ENCODE assay signal across 29 mouse cellular contexts in the genomic region with DNA sequence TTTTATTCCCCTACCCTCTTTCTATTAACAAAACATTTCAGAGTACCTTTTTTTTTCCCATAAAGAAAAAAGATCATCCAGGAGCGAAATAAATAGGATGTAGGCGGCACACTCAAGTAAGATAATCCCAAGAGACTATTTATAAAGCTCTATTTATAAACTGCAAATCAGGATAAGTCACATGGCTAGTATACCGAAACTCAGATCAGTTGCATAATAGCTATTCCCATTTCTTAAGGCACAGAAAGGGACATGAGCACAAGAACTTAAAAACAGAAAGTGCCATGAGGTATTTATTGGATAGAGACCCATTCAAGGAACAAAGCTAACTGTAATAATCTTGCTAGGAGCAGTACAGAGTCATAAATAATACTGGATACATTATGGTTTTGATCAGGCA. TPM values are rescaled to one million over a fixed set of nuclear protein-coding genes. Genes with fewer than 3 reads are reported as not detected.
"Had no signal": no experiment of that assay in that cellular context is flagged by ENCODE, and none has a peak within 500 bp of the region (broad histone marks: within the 10 kb centered on the region; RNA-seq: fewer than 3 reads in every experiment).

No protein-coding gene starts in this region.

- H3K9ac ChIP-seq: kidney, embryonic 15.5 days; liver, embryonic 13.5 days; neural tube, embryonic 12.5 days; neural tube, embryonic 15.5 days had no signal

- H3K4me3 ChIP-seq: kidney, embryonic 15.5 days; left cerebral cortex, adult 2 months; liver, embryonic 13.5 days; neural tube, embryonic 12.5 days; neural tube, embryonic 15.5 days had no signal

- H3K4me1 ChIP-seq: kidney, embryonic 15.5 days; liver, embryonic 13.5 days; neural tube, embryonic 12.5 days; neural tube, embryonic 15.5 days had no signal

- H3K27ac ChIP-seq: kidney, embryonic 15.5 days; left cerebral cortex, adult 2 months; liver, embryonic 13.5 days; neural tube, embryonic 12.5 days; neural tube, embryonic 15.5 days had no signal

- H3K4me2 ChIP-seq: kidney, embryonic 15.5 days; liver, embryonic 13.5 days; midbrain, embryonic 11.5 days; neural tube, embryonic 12.5 days; neural tube, embryonic 15.5 days had no signal

- H3K9me3 ChIP-seq: kidney, embryonic 15.5 days; liver, embryonic 13.5 days; neural tube, embryonic 12.5 days; neural tube, embryonic 15.5 days had no signal

- H3K27me3 ChIP-seq: kidney, embryonic 15.5 days; liver, embryonic 13.5 days; neural tube, embryonic 12.5 days; neural tube, embryonic 15.5 days had no signal

- H3K36me3 ChIP-seq: kidney, embryonic 15.5 days; liver, embryonic 13.5 days; neural tube, embryonic 12.5 days; neural tube, embryonic 15.5 days had no signal

- DNase-seq: kidney, postnatal 10 days; kidney, postnatal 36 days; layer of hippocampus, postnatal 36 days; liver, embryonic 13.5 days; lung, adult 2 months; lung, postnatal 14 days; lung, postnatal 4 days; midbrain, embryonic 14.5 days; right cerebral cortex, adult 18-20 months; right cerebral cortex, postnatal 14 days; thymus, adult 2 months; thymus, postnatal 14 days; thymus, postnatal 4 days had no signal

RNA-seq across cellular contexts. Expression of a gene that starts 2.4 kb away (rescaled TPM):
- total RNA-seq: layer of hippocampus, adult 8-10 months; layer of hippocampus, postnatal 10 days; layer of hippocampus, postnatal 36 days; left cerebral cortex, adult 2 months; left cerebral cortex, postnatal 10 days; left cerebral cortex, postnatal 36 days; megakaryocyte progenitor cell, adult 5-6 weeks; megakaryocyte-erythroid progenitor cell, adult 5-6 weeks; midbrain, postnatal 0 days had no signal
- polyA plus RNA-seq: limb, embryonic 11.5 days; liver, adult 2 months; liver, embryonic 13.5 days; midbrain, embryonic 11.5 days; midbrain, embryonic 14.5 days; midbrain, postnatal 0 days; small intestine, adult 2 months; spleen, adult 2 months had no signal
